Mouse (Mus musculus) hindbrain, embryonic 11.5 days (tissue): Measurements from ENCODE around the gene Mef2c. TPM values are rescaled to one million over a fixed set of nuclear protein-coding genes. Genes with fewer than 3 reads are reported as not detected.

Experiments used
- ATAC-seq: fragments of 200-750 bp; cut with Nextera tagmentation; 2 replicates; pipeline ENCODE4 v1.8.0; 2017; ENCODE audit warnings: mild to moderate bottlenecking, moderate TSS enrichment, moderate library complexity; ENCODE audit not compliant: low FRiP score
- DNase-seq: peaks from one replicate; pipeline ENCODE4 v3.0.0-alpha.2; 2015; ENCODE audit warnings: low spot score
- H3K27ac ChIP-seq: fragments of 300-500 bp; sonication (generic); 2 replicates; pipeline ENCODE4 v1.5.1; 2014; ENCODE audit warnings: mild to moderate bottlenecking, low read depth, low read length
- H3K27me3 ChIP-seq: fragments of 300-500 bp; sonication (generic); 2 replicates; pipeline ENCODE4 v1.6.1; 2014; ENCODE audit warnings: mild to moderate bottlenecking, low read length, moderate library complexity, mixed read lengths; ENCODE audit not compliant: control insufficient read depth, insufficient read depth
- H3K36me3 ChIP-seq: fragments of 300-500 bp; sonication (generic); 2 replicates; pipeline ENCODE4 v1.6.1; 2014; ENCODE audit warnings: mild to moderate bottlenecking, low read length, moderate library complexity, mixed read lengths; ENCODE audit not compliant: control insufficient read depth, insufficient read depth
- H3K4me1 ChIP-seq: fragments of 300-500 bp; sonication (generic); replicated peaks from 2 replicates; pipeline ENCODE4 v1.6.1; 2014; ENCODE audit warnings: low read length, mixed read lengths; ENCODE audit not compliant: control insufficient read depth, insufficient read depth
- H3K4me2 ChIP-seq: fragments of 300-500 bp; sonication (generic); replicated peaks from 2 replicates; pipeline ENCODE4 v1.6.1; 2014; ENCODE audit warnings: mild to moderate bottlenecking, low read depth, low read length
- H3K4me3 ChIP-seq: fragments of 300-500 bp; sonication (generic); 2 replicates; pipeline ENCODE4 v1.5.1; 2014; ENCODE audit warnings: low read depth, low read length
- H3K9ac ChIP-seq: fragments of 300-500 bp; sonication (generic); 2 replicates; pipeline ENCODE4 v1.6.1; 2014; ENCODE audit warnings: low read depth, low read length
- H3K9me3 ChIP-seq: fragments of 300-500 bp; sonication (generic); 2 replicates; pipeline ENCODE4 v1.6.1; 2016; ENCODE audit warnings: low read length; ENCODE audit not compliant: control insufficient read depth
- WGBS: fragments of 180-500 bp; shearing (Covaris S2); extraction: QIAGEN DNeasy Blood & Tissue Kit; methylation state at CpG from one replicate; pipeline ENCODE4 v1.1.7; 2014; 5-methylcytosine and 5-hydroxymethylcytosine counted together
- polyA plus RNA-seq: library from polyadenylated mRNA; unstranded; fragments of >200 nt; fragmentation: Nextera tagmentation; extraction: Ambion mirVana; gene quantifications from 2 replicates; pipeline ENCODE4 v1.2.1, GENCODE M21; 2014

Mef2c gene
- polyA plus RNA-seq, 1 experiment from 2014 or later, result 18.7 TPM

DNA sequence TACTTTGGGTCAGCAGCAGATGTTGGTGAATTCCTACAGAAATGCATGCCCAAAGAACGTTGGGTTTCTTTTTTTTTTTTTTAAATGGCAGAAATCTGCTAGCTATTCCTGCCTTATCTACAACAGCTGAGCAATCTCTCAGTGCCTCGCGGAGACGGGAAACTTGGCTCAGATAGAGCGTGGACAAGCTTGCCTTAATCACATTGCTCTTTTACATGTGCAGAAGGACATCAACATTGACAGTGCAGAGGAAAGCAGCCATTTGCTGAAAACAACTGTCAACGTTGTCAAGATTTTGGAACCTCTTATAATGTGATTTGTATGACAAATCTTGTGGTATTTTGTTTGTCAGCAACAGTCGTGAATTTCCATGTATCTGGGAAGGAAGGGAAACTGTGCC, 22.5 kb upstream of the Mef2c start:
- 90% methylated on average over 7 of the region's 7 CpGs for WGBS
- Histone ChIP-seq H3K4me1 (no peaks in the 10 kb centered on the region), H3K4me3 (no peak overlapping the region), H3K9ac (no peak overlapping the region), H3K27me3 (no peaks in the 10 kb centered on the region), H3K27ac (no peak overlapping the region), H3K36me3 (no peaks in the 10 kb centered on the region), H3K4me2 (no peak overlapping the region), H3K9me3 (no peaks in the 10 kb centered on the region)
- ATAC-seq, result no peak
- DNase-seq, result no peak

DNA sequence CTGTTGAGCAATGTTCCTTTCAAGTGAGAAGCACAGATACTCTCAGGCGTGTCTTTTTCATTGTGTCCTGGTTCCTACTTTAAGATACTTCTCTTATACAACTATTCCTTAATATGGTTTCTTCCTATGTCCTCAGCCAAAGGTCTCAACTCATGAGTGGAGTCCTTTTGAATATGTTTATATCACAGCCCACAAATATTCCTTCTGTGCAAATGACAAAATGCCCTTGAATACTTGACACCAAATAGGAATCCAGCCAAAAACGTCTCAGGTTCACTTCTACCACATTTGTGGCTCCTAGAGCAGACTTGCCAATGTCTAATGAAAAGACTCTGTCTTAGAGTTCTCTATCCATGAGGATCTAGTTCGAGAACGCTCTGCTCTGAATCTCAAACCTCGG, 21.7 kb upstream of the Mef2c start:
- H3K4me2 ChIP-seq, result no peak overlapping the region
- ATAC-seq, result no peak
- DNase-seq, result no peak
- no peaks in the 10 kb centered on the region for H3K36me3 ChIP-seq
- H3K27ac ChIP-seq, result no peak overlapping the region
- no peak overlapping the region for H3K4me3 ChIP-seq
- WGBS, result 80% methylated on average over 5 of the region's 5 CpGs
- no peaks in the 10 kb centered on the region for H3K9me3 ChIP-seq
- no peaks in the 10 kb centered on the region for H3K4me1 ChIP-seq
- no peak overlapping the region for H3K9ac ChIP-seq
- no peaks in the 10 kb centered on the region for H3K27me3 ChIP-seq

DNA sequence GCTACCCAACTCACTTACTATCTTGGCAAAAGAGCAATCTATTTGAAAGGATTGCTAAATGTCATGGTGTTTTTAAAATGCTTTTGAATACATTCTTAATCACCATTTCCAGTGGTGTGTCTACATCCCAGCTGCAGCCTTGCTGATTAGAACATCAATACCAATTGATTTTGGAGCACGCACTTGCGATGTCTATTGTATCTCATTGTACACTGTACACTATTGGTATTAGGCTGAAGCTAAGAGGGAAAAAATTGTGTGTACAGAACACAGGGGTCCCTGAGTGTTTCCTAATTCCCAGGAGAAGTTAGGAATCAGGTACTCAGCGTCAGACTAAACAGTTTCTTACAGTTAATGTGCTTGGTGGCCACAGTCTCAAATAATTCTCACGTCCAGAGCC, 19.6 kb upstream of the Mef2c start:
- H3K27me3 ChIP-seq, result no peaks in the 10 kb centered on the region
- no peak for DNase-seq
- WGBS, result 84% methylated on average over 4 of the region's 4 CpGs
- no peak overlapping the region for H3K4me2 ChIP-seq
- no peaks in the 10 kb centered on the region for H3K36me3 ChIP-seq
- ATAC-seq, result no peak
- H3K27ac ChIP-seq, result no peak overlapping the region
- H3K9me3 ChIP-seq, result no peaks in the 10 kb centered on the region
- H3K4me1 ChIP-seq, result no peaks in the 10 kb centered on the region
- H3K9ac ChIP-seq, result no peak overlapping the region
- H3K4me3 ChIP-seq, result no peak overlapping the region

DNA sequence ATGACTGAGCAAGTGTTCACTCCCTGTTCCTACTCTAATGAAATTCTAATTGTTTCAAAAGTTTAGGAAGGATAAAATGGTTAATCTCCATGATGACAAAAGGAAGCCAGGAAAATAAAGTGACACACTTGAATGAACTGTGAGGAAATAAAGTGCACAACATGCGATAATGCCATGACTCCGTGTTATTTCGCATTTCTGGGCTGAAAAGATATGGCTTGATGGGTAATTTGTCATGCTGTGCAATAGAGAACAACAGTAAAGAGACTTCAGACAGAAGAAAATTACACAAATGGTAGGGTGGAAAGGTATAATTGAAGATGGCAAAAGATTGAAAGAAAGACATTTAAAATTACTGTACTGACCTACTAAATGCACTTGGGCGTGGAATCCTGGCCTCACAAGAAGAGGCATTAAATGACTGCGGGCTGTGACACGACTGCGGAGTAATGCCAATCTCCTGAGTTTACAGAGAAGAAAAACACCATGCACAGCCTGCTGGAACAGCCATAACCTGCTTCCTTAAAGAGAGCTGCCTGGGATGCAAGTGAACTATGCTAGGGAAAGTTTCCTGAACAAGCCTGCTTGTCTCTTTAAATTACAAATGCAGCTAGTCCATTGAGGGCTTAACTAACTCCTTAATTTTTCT, 19.0 kb upstream of the Mef2c start:
- H3K4me3 ChIP-seq, result no peak overlapping the region
- no peaks in the 10 kb centered on the region for H3K4me1 ChIP-seq
- no peaks in the 10 kb centered on the region for H3K27me3 ChIP-seq
- no peak overlapping the region for H3K4me2 ChIP-seq
- DNase-seq, result no peak
- no peak for ATAC-seq
- 88% methylated on average over 7 of the region's 7 CpGs for WGBS
- no peak overlapping the region for H3K27ac ChIP-seq
- H3K9me3 ChIP-seq, result no peaks in the 10 kb centered on the region
- H3K9ac ChIP-seq, result no peak overlapping the region
- H3K36me3 ChIP-seq, result no peaks in the 10 kb centered on the region

DNA sequence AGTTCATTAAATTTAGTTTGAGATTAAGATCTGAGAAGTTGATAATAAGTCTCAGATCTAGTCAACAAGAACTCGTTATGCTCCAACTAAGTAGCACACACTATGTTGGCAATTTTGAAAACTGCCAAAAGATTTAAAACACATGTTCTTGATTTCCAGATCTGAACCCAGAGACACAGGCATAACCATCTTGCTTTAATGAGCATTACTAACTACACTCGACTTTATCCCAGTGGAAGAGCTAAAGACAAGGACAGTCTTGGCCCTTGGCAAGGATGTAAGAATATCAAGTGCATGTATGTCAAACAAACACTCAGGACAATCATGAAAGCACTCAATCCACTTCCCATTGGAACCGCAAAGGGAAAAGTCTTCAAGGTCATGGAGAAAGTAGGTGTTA, 11.8 kb upstream of the Mef2c start:
- Histone ChIP-seq H3K9me3 (no peaks in the 10 kb centered on the region), H3K27me3 (no peaks in the 10 kb centered on the region), H3K9ac (no peak overlapping the region), H3K36me3 (no peaks in the 10 kb centered on the region), H3K4me3 (no peak overlapping the region), H3K4me1 (no peaks in the 10 kb centered on the region), H3K27ac (no peak overlapping the region), H3K4me2 (no peak overlapping the region)
- WGBS, result 79% methylated on average over 3 of the region's 3 CpGs
- ATAC-seq (no peak), DNase-seq (no peak)

DNA sequence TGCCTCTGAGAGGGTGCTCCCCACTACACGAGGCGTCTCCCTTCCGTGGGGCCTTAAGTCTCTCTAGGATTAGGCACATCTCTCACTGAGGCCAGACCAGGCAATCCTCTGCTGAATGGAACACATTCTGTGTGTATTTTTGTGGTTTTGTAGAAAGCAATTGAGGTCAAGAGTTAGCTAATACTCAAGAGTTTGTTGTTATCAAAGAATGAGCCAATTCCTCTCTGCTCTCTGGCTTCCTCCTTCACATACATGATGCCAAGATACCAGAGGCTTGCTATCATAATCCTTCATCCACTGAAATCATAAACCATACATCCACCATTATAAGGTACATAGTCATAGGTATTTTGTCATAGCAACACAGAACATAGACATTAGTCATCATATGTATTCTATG, 6.1 kb upstream of the Mef2c start:
- no peak overlapping the region for H3K27ac ChIP-seq
- no peak overlapping the region for H3K9ac ChIP-seq
- no peak overlapping the region for H3K4me3 ChIP-seq
- no peaks in the 10 kb centered on the region for H3K27me3 ChIP-seq
- H3K9me3 ChIP-seq, result no peaks in the 10 kb centered on the region
- no peaks in the 10 kb centered on the region for H3K36me3 ChIP-seq
- no peak for DNase-seq
- H3K4me1 ChIP-seq, result no peaks in the 10 kb centered on the region
- WGBS, result 97% methylated on average over 3 of the region's 3 CpGs
- H3K4me2 ChIP-seq, result no peak overlapping the region
- ATAC-seq, result no peak

DNA sequence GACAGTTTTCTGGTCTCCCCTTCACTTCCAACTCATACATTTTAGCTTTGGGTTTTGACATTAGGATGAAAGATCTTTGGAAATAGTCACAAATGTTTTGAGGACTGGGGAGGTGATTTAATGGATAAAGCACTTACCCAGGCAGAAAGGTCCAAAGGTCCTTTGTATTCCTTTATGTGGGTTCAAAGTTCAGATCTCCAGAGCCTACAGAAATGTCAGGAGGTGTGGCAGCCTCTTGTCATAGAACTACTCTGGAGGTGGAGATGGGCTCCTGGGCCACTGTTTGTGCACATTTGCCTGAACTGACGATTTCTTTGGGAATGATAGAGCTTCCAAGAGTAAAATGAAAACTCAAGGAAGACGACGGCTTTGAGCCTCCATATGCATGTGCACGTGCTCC, 4.3 kb upstream of the Mef2c start:
- DNase-seq, result no peak
- Histone ChIP-seq H3K4me1 (no peaks in the 10 kb centered on the region), H3K27ac (no peak overlapping the region), H3K4me3 (no peak overlapping the region), H3K4me2 (no peak overlapping the region), H3K27me3 (no peaks in the 10 kb centered on the region), H3K9ac (no peak overlapping the region), H3K36me3 (no peaks in the 10 kb centered on the region), H3K9me3 (no peaks in the 10 kb centered on the region)
- WGBS, result 47% methylated on average over 4 of the region's 4 CpGs
- ATAC-seq, result no peak

DNA sequence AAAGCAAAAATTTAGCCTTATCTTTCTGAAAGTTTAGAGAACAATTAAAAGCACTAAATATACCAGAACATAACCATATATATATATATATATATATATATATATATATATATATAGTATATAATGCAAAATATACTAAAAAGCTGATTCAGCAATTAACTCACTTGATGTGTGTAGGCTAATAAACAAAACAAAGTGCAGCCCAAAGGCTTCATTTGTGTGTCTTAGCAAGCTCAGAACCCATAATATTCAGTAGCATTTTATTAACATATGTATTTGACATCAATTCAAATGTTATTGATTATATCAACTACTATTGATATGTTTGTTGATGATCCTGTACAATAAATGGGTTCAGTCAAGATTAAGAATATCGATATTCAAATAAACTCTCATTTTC, 3.9 kb downstream of the Mef2c start:
- Histone ChIP-seq H3K4me1 (no peaks in the 10 kb centered on the region), H3K9me3 (no peaks in the 10 kb centered on the region), H3K27ac (no peak overlapping the region), H3K9ac (no peak overlapping the region), H3K36me3 (no peaks in the 10 kb centered on the region), H3K4me3 (no peak overlapping the region), H3K4me2 (no peak overlapping the region), H3K27me3 (no peaks in the 10 kb centered on the region)
- DNase-seq (no peak), ATAC-seq (no peak)
- 89% methylated on average over 1 of the region's 1 CpGs for WGBS

DNA sequence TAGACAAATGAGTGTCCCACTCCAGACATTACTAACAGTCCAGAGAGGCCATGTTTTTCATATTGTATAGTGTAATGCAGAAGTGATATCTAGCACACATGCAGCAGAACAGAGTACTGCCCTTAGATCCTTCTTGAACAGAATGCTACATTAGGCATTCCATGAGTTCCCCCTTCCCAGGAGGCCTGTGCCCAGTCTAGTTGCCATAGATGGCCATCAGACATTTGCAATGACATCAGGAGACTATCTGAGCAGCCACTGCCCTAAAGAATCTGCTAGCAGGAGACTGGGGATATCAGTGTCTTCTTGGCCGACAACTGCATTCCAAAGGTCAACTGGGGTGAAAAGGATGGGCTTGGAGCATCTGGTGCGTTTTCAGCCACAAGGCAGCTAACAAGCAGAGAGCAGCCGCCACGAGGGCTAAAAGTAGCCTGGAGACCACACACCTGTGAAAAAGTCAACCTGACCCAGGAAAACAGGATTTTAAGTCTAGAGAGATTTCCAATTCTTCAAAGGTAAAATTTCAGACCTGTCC, 11.2 kb downstream of the Mef2c start:
- no peak overlapping the region for H3K27ac ChIP-seq
- no peak overlapping the region for H3K4me3 ChIP-seq
- no peaks in the 10 kb centered on the region for H3K9me3 ChIP-seq
- WGBS, result 45% methylated on average over 4 of the region's 4 CpGs
- H3K4me1 ChIP-seq, result no peaks in the 10 kb centered on the region
- H3K36me3 ChIP-seq, result no peaks in the 10 kb centered on the region
- no peaks in the 10 kb centered on the region for H3K27me3 ChIP-seq
- no peak overlapping the region for H3K9ac ChIP-seq
- no peak for DNase-seq
- no peak for ATAC-seq
- H3K4me2 ChIP-seq, result no peak overlapping the region
